Mouse (Mus musculus): ENCODE measurements around the gene Llph. TPM values are rescaled to one million over a fixed set of nuclear protein-coding genes. Genes with fewer than 3 reads are reported as not detected.

Gene Llph
- polyA plus RNA-seq, 1 experiment = 0.95 TPM

GRCm38 (mm10) chr10:120279482-120280128, 52.7 kb downstream of the Llph start:
- H3K36me3 ChIP-seq (ENCODE audit: control insufficient read depth, insufficient read depth, low read length) = no peaks in the 10 kb centered on the region
- H3K27ac ChIP-seq (ENCODE audit: insufficient read depth, low read depth, low read length) = no peak overlapping the region
- no peaks in the 10 kb centered on the region for H3K27me3 ChIP-seq (ENCODE audit: control insufficient read depth, insufficient read depth, low read length)
- TF ChIP-seq CTCF (IDR thresholded peaks at IDR 0.05; ENCODE audit: extremely low read depth, insufficient read length, insufficient replicate concordance, low read depth, low read length) (no peak), POLR2A (IDR thresholded peaks at IDR 0.05; ENCODE audit: low read depth, low read length) (no peak)
- no peak overlapping the region for H3K4me3 ChIP-seq (ENCODE audit: low read depth, low read length)
- H3K4me1 ChIP-seq (ENCODE audit: control insufficient read depth, insufficient read depth, insufficient read length, low read length) = no peaks in the 10 kb centered on the region
- WGBS = 55% methylated on average over 12 of the region's 12 CpGs

- no peaks in the 10 kb centered on the region for H3K4me1 ChIP-seq (ENCODE audit: control insufficient read depth, insufficient read depth, insufficient read length, low read length)
- H3K27me3 ChIP-seq (ENCODE audit: control insufficient read depth, insufficient read depth, low read length) = no peaks in the 10 kb centered on the region
- H3K27ac ChIP-seq (ENCODE audit: insufficient read depth, low read depth, low read length) = no peak overlapping the region
- 44% methylated on average over 4 of the region's 4 CpGs for WGBS
- TF ChIP-seq CTCF (IDR thresholded peaks at IDR 0.05; ENCODE audit: extremely low read depth, insufficient read length, insufficient replicate concordance, low read depth, low read length) (no peak), POLR2A (IDR thresholded peaks at IDR 0.05; ENCODE audit: low read depth, low read length) (no peak)
- no peaks in the 10 kb centered on the region for H3K36me3 ChIP-seq (ENCODE audit: control insufficient read depth, insufficient read depth, low read length)
- H3K4me3 ChIP-seq (ENCODE audit: low read depth, low read length) = no peak overlapping the region
These were observed 53.5 kb downstream of the Llph start for GRCm38 (mm10) chr10:120280375-120280774.

GRCm38 (mm10) chr10:120281700-120282099, 54.8 kb downstream of the Llph start:
- 80% methylated on average over 5 of the region's 5 CpGs for WGBS
- Histone ChIP-seq H3K36me3 (ENCODE audit: control insufficient read depth, insufficient read depth, low read length) (no peaks in the 10 kb centered on the region), H3K27ac (ENCODE audit: insufficient read depth, low read depth, low read length) (no peak overlapping the region), H3K27me3 (ENCODE audit: control insufficient read depth, insufficient read depth, low read length) (no peaks in the 10 kb centered on the region), H3K4me3 (ENCODE audit: low read depth, low read length) (no peak overlapping the region), H3K4me1 (ENCODE audit: control insufficient read depth, insufficient read depth, insufficient read length, low read length) (no peaks in the 10 kb centered on the region)
- TF ChIP-seq POLR2A (IDR thresholded peaks at IDR 0.05; ENCODE audit: low read depth, low read length) = no peak
- TF ChIP-seq CTCF (IDR thresholded peaks at IDR 0.05; ENCODE audit: extremely low read depth, insufficient read length, insufficient replicate concordance, low read depth, low read length) = no peak

Other genes starting within 250 kb of the Llph start
- 2.3 and 4.4 TPM in 2 replicates for gene Helb, start 114.1 kb upstream of the Llph start, polyA plus RNA-seq (2012; rRNA removed)
- 191 and 329 TPM in 2 replicates for gene Tmbim4, start 25.5 kb upstream of the Llph start, polyA plus RNA-seq (2012; rRNA removed)
- gene Irak3, start 24.9 kb upstream of the Llph start, polyA plus RNA-seq (2012; rRNA removed) = 0.72 and 0.91 TPM in 2 replicates
- gene Hmga2, start 249.4 kb downstream of the Llph start, polyA plus RNA-seq (2012; rRNA removed) = 0.74 and 1.1 TPM in 2 replicates